In genomic region chr5:129729286-129729685, GRCm38 (mm10) we compare ENCODE assay signal across 9 mouse cellular contexts. TPM values are rescaled to one million over a fixed set of nuclear protein-coding genes. Genes with fewer than 3 reads are reported as not detected.
DNase-seq lines count a peak whose midpoint lies in the region; ATAC-seq lines count a peak whose summit lies in the region.
"Had no signal": no experiment of that assay in that cellular context is flagged by ENCODE, and none has a peak within 500 bp of the region (broad histone marks: within the 10 kb centered on the region; RNA-seq: fewer than 3 reads in every experiment).

No protein-coding gene starts in this region.

- H3K9ac ChIP-seq in embryonic facial prominence, embryonic 12.5 days = no peak overlapping the region
- H3K9ac ChIP-seq: neural tube, embryonic 12.5 days had no signal

- no peak overlapping the region for H3K4me3 ChIP-seq in embryonic facial prominence, embryonic 12.5 days
- H3K4me3 ChIP-seq in embryonic facial prominence, embryonic 10.5 days = no peak overlapping the region
- H3K4me3 ChIP-seq: neural tube, embryonic 12.5 days had no signal

- 52% methylated on average over 11 of the region's 11 CpGs for WGBS in embryonic facial prominence, embryonic 12.5 days
- 70% methylated on average over 11 of the region's 11 CpGs for WGBS in embryonic facial prominence, embryonic 10.5 days

- H3K27me3 ChIP-seq in embryonic facial prominence, embryonic 12.5 days = no peaks in the 10 kb centered on the region
- no peaks in the 10 kb centered on the region for H3K27me3 ChIP-seq in embryonic facial prominence, embryonic 10.5 days (replicated peaks; ENCODE audit: low read depth, poor library complexity, severe bottlenecking)
- H3K27me3 ChIP-seq: neural tube, embryonic 12.5 days had no signal

- DNase-seq in embryonic facial prominence, embryonic 10.5 days (ENCODE audit: low spot score) = no peak
- DNase-seq in ovary, postnatal 36 days (ENCODE audit: low spot score) = peak; percentile 20
- no peak for DNase-seq in ovary, adult 18-20 months (ENCODE audit: low spot score)
- DNase-seq in kidney, postnatal 4 days = peak; percentile 37 to 47
- DNase-seq in retina, postnatal 1 day = no peak
- no peak for DNase-seq in thymus, postnatal 36 days

- H3K27ac ChIP-seq in embryonic facial prominence, embryonic 12.5 days = 0 out of 2 replicates have a peak overlapping the region, but pooled peaks have one; percentile 17
- no peak overlapping the region for H3K27ac ChIP-seq in embryonic facial prominence, embryonic 10.5 days (replicated peaks)
- H3K27ac ChIP-seq: neural tube, embryonic 12.5 days had no signal

- no peak overlapping the region for H3K4me2 ChIP-seq in embryonic facial prominence, embryonic 12.5 days (replicated peaks)
- H3K4me2 ChIP-seq: neural tube, embryonic 12.5 days had no signal

- H3K4me1 ChIP-seq in embryonic facial prominence, embryonic 12.5 days = peaks cover 20% of the 10 kb centered on the region; the same call in 1 of the 2 replicates
- H3K4me1 ChIP-seq in embryonic facial prominence, embryonic 10.5 days = peaks cover 44% of the 10 kb centered on the region

- H3K9me3 ChIP-seq in embryonic facial prominence, embryonic 12.5 days = no peaks in the 10 kb centered on the region
- no peaks in the 10 kb centered on the region for H3K9me3 ChIP-seq in embryonic facial prominence, embryonic 10.5 days
- H3K9me3 ChIP-seq: neural tube, embryonic 12.5 days had no signal

- no peaks in the 10 kb centered on the region for H3K36me3 ChIP-seq in embryonic facial prominence, embryonic 12.5 days
- H3K36me3 ChIP-seq in embryonic facial prominence, embryonic 10.5 days (replicated peaks) = peaks cover 2% of the 10 kb centered on the region; the same call in 1 of the 2 replicates
- H3K36me3 ChIP-seq: neural tube, embryonic 12.5 days had no signal

- no peak for ATAC-seq in embryonic facial prominence, embryonic 12.5 days (ENCODE audit: insufficient number of reproducible peaks, insufficient read depth, low FRiP score, low TSS enrichment)
- no peak for ATAC-seq in CD4-positive, CD25-positive, alpha-beta regulatory T cell, adult 4 months

RNA-seq across cellular contexts. Expression of gene Nipsnap2, which starts 4.4 kb away (rescaled TPM):
- polyA plus RNA-seq in embryonic facial prominence, embryonic 12.5 days (2016; fragmentation: Nextera tagmentation; extraction: Ambion mirVana) = 89.1 and 96.8 TPM in 2 replicates
- 74.2 and 74.8 TPM in 2 replicates for polyA plus RNA-seq in embryonic facial prominence, embryonic 10.5 days (2016; fragmentation: Nextera tagmentation; extraction: Ambion mirVana)
- polyA plus RNA-seq in CD4-positive, CD25-positive, alpha-beta regulatory T cell, adult 4 months (2017; shearing (Covaris generic)) = 10 to 100 TPM; 64.4 to 83.3 TPM

RNA-seq across cellular contexts. Expression of gene Mrps17, which starts 14.0 kb away (rescaled TPM):
- polyA plus RNA-seq in embryonic facial prominence, embryonic 12.5 days (2016; fragmentation: Nextera tagmentation; extraction: Ambion mirVana) = 187 and 190 TPM in 2 replicates
- polyA plus RNA-seq in embryonic facial prominence, embryonic 10.5 days (2016; fragmentation: Nextera tagmentation; extraction: Ambion mirVana) = 178 and 186 TPM in 2 replicates
- 100 to 1,000 TPM; 104 to 138 TPM for polyA plus RNA-seq in CD4-positive, CD25-positive, alpha-beta regulatory T cell, adult 4 months (2017; shearing (Covaris generic))

RNA-seq across cellular contexts. Expression of gene Sept14, which starts 21.0 kb away (rescaled TPM):
- polyA plus RNA-seq in embryonic facial prominence, embryonic 12.5 days (2016; fragmentation: Nextera tagmentation; extraction: Ambion mirVana) = not detected in 2 replicates
- not detected in 2 replicates for polyA plus RNA-seq in embryonic facial prominence, embryonic 10.5 days (2016; fragmentation: Nextera tagmentation; extraction: Ambion mirVana)
- not detected for polyA plus RNA-seq in CD4-positive, CD25-positive, alpha-beta regulatory T cell, adult 4 months (2017; shearing (Covaris generic))
- polyA plus RNA-seq: neural tube, embryonic 12.5 days had no signal

RNA-seq across cellular contexts. Expression of gene Psph, which starts 58.0 kb away (rescaled TPM):
- polyA plus RNA-seq in embryonic facial prominence, embryonic 12.5 days (2016; fragmentation: Nextera tagmentation; extraction: Ambion mirVana) = 30.0 and 31.7 TPM in 2 replicates
- polyA plus RNA-seq in embryonic facial prominence, embryonic 10.5 days (2016; fragmentation: Nextera tagmentation; extraction: Ambion mirVana) = 35.5 and 38.6 TPM in 2 replicates
- 10 to 100 TPM; 46.4 to 64.2 TPM for polyA plus RNA-seq in CD4-positive, CD25-positive, alpha-beta regulatory T cell, adult 4 months (2017; shearing (Covaris generic))

RNA-seq across cellular contexts. Expression of gene Zfp11, which starts 59.4 kb away (rescaled TPM):
- 5.5 and 6.2 TPM in 2 replicates for polyA plus RNA-seq in embryonic facial prominence, embryonic 12.5 days (2016; fragmentation: Nextera tagmentation; extraction: Ambion mirVana)
- 6.5 and 7.3 TPM in 2 replicates for polyA plus RNA-seq in embryonic facial prominence, embryonic 10.5 days (2016; fragmentation: Nextera tagmentation; extraction: Ambion mirVana)
- 1 to 10 TPM; 2.6 to 3.8 TPM for polyA plus RNA-seq in CD4-positive, CD25-positive, alpha-beta regulatory T cell, adult 4 months (2017; shearing (Covaris generic))

Comparison
In these comparisons a context has a peak if more than half of its experiments do, and no peak if none do; other contexts are left out.
1. DNase-seq: peak in ovary, postnatal 36 days (single experiment) and kidney, postnatal 4 days (2 of 2); none in embryonic facial prominence, embryonic 10.5 days (single experiment), ovary, adult 18-20 months (single experiment), retina, postnatal 1 day (single experiment) and thymus, postnatal 36 days (0 of 2).